Mouse (Mus musculus) megakaryocyte, embryonic 14.5 days (primary cell): ENCODE measurements around the gene Tas2r118. TPM values are rescaled to one million over a fixed set of nuclear protein-coding genes. Genes with fewer than 3 reads are reported as not detected.

Experiments
- H3K27me3 ChIP-seq: replicated peaks from 2 replicates; pipeline ENCODE3; 2012; ENCODE audit warnings: inconsistent platforms
- H3K36me3 ChIP-seq: replicated peaks from 2 replicates; pipeline ENCODE3; 2012; ENCODE audit warnings: low read length, inconsistent platforms, mixed read lengths
- H3K4me1 ChIP-seq: 2 replicates; pipeline ENCODE4 v1.6.1; 2012; ENCODE audit warnings: inconsistent platforms
- H3K4me3 ChIP-seq: replicated peaks from 2 replicates; pipeline ENCODE3; 2012; ENCODE audit warnings: moderate library complexity, mild to moderate bottlenecking, inconsistent platforms
- H3K9me3 ChIP-seq: 2 replicates; pipeline ENCODE4 v1.6.1; 2012; ENCODE audit warnings: inconsistent platforms
- FLI1 ChIP-seq: IDR thresholded peaks from 2 replicates; pipeline ENCODE4 v1.6.1; 2012; ENCODE audit warnings: low read length, inconsistent platforms, mixed read lengths
- GATA1 ChIP-seq: IDR thresholded peaks from 3 replicates; pipeline ENCODE4 v1.6.1; 2012; ENCODE audit warnings: mixed read lengths, low read length, inconsistent platforms, borderline replicate concordance
- polyA plus RNA-seq: library from polyadenylated mRNA; stranded (reverse); fragments of >175 nt; gene quantifications from 2 replicates; pipeline ENCODE4 v1.2.3, GENCODE M21; 2012; ENCODE audit warnings: low replicate concordance; ENCODE audit not compliant: insufficient read depth

The Tas2r118 gene
- polyA plus RNA-seq = not detected in 2 replicates

- no peaks in the 10 kb centered on the region for H3K36me3 ChIP-seq
- H3K4me3 ChIP-seq = no peak within 1 kb of the TSS
- no peaks in the 10 kb centered on the region for H3K27me3 ChIP-seq
- TF ChIP-seq GATA1 = no peak
- TF ChIP-seq FLI1 = no peak
- no peaks in the 10 kb centered on the region for H3K9me3 ChIP-seq
- H3K4me1 ChIP-seq = no peaks in the 10 kb centered on the region
Measured at GRCm38 (mm10) chr6:23969960-23970359, at the start of gene Tas2r118. Tas2r118 (minus strand) TSS chr6:23970060.

- H3K4me1 ChIP-seq = no peaks in the 10 kb centered on the region
- no peak overlapping the region for H3K4me3 ChIP-seq
- TF ChIP-seq FLI1 (no peak), GATA1 (no peak)
- no peaks in the 10 kb centered on the region for H3K36me3 ChIP-seq
- no peaks in the 10 kb centered on the region for H3K27me3 ChIP-seq
- no peaks in the 10 kb centered on the region; the same call in 1 of the 2 replicates for H3K9me3 ChIP-seq
Measured at GRCm38 (mm10) chr6:24018320-24018719, 48.5 kb upstream of the Tas2r118 start.

GRCm38 (mm10) chr6:23993276-23993675, 23.4 kb upstream of the Tas2r118 start:
- Histone ChIP-seq H3K27me3 (no peaks in the 10 kb centered on the region), H3K36me3 (no peaks in the 10 kb centered on the region), H3K9me3 (no peaks in the 10 kb centered on the region), H3K4me3 (no peak overlapping the region), H3K4me1 (no peaks in the 10 kb centered on the region)
- TF ChIP-seq GATA1 = no peak
- TF ChIP-seq FLI1 = no peak

- H3K36me3 ChIP-seq = no peaks in the 10 kb centered on the region
- no peak for TF ChIP-seq GATA1
- H3K9me3 ChIP-seq = no peaks in the 10 kb centered on the region
- no peak overlapping the region for H3K4me3 ChIP-seq
- no peaks in the 10 kb centered on the region for H3K4me1 ChIP-seq
- no peaks in the 10 kb centered on the region for H3K27me3 ChIP-seq
Measured at GRCm38 (mm10) chr6:23990687-23991387, 21.0 kb upstream of the Tas2r118 start.

GRCm38 (mm10) chr6:23986293-23986692, 16.4 kb upstream of the Tas2r118 start:
- H3K4me3 ChIP-seq = no peak overlapping the region
- TF ChIP-seq GATA1 (no peak), FLI1 (no peak)
- no peaks in the 10 kb centered on the region for H3K36me3 ChIP-seq
- H3K4me1 ChIP-seq = no peaks in the 10 kb centered on the region
- no peaks in the 10 kb centered on the region for H3K27me3 ChIP-seq
- no peaks in the 10 kb centered on the region for H3K9me3 ChIP-seq

- H3K27me3 ChIP-seq = no peaks in the 10 kb centered on the region
- TF ChIP-seq GATA1 = no peak
- no peak for TF ChIP-seq FLI1
- no peaks in the 10 kb centered on the region for H3K9me3 ChIP-seq
Measured at GRCm38 (mm10) chr6:23966980-23967379, 2.9 kb downstream of the Tas2r118 start.

GRCm38 (mm10) chr6:23965925-23966324, 3.9 kb downstream of the Tas2r118 start:
- no peaks in the 10 kb centered on the region for H3K36me3 ChIP-seq
- TF ChIP-seq FLI1 (no peak), GATA1 (no peak)
- H3K27me3 ChIP-seq = no peaks in the 10 kb centered on the region
- H3K4me3 ChIP-seq = no peak overlapping the region
- no peaks in the 10 kb centered on the region for H3K4me1 ChIP-seq
- no peaks in the 10 kb centered on the region for H3K9me3 ChIP-seq

More at GRCm38 (mm10) chr6:23966980-23967379, 2.9 kb downstream of the Tas2r118 start:
- Histone ChIP-seq H3K4me1 (no peaks in the 10 kb centered on the region), H3K4me3 (no peak overlapping the region), H3K36me3 (no peaks in the 10 kb centered on the region)

GRCm38 (mm10) chr6:23963741-23964140, 6.1 kb downstream of the Tas2r118 start:
- H3K36me3 ChIP-seq = no peaks in the 10 kb centered on the region
- no peaks in the 10 kb centered on the region for H3K27me3 ChIP-seq
- H3K4me1 ChIP-seq = no peaks in the 10 kb centered on the region
- no peak overlapping the region for H3K4me3 ChIP-seq
- H3K9me3 ChIP-seq = no peaks in the 10 kb centered on the region
- no peak for TF ChIP-seq GATA1

- H3K27me3 ChIP-seq = no peaks in the 10 kb centered on the region
- TF ChIP-seq FLI1 = no peak
- TF ChIP-seq GATA1 = no peak
Measured at GRCm38 (mm10) chr6:23940776-23941175, 29.1 kb downstream of the Tas2r118 start.

GRCm38 (mm10) chr6:23938575-23939488, 31.0 kb downstream of the Tas2r118 start:
- Histone ChIP-seq H3K27me3 (no peaks in the 10 kb centered on the region), H3K36me3 (no peaks in the 10 kb centered on the region), H3K4me3 (no peak overlapping the region), H3K4me1 (no peaks in the 10 kb centered on the region), H3K9me3 (no peaks in the 10 kb centered on the region; the same call in 1 of the 2 replicates)
- TF ChIP-seq GATA1 = no peak
- no peak for TF ChIP-seq FLI1

More at GRCm38 (mm10) chr6:23940776-23941175, 29.1 kb downstream of the Tas2r118 start:
- H3K36me3 ChIP-seq = no peaks in the 10 kb centered on the region
- H3K4me3 ChIP-seq = no peak overlapping the region
- H3K4me1 ChIP-seq = no peaks in the 10 kb centered on the region
- no peaks in the 10 kb centered on the region; the same call in 1 of the 2 replicates for H3K9me3 ChIP-seq
